Mouse (Mus musculus): ENCODE data around the gene Kif16b. TPM values are rescaled to one million over a fixed set of nuclear protein-coding genes. Genes with fewer than 3 reads are reported as not detected.

Kif16b gene
- polyA plus RNA-seq, 1 experiment from 2014 or later: 10.1 TPM

DNA sequence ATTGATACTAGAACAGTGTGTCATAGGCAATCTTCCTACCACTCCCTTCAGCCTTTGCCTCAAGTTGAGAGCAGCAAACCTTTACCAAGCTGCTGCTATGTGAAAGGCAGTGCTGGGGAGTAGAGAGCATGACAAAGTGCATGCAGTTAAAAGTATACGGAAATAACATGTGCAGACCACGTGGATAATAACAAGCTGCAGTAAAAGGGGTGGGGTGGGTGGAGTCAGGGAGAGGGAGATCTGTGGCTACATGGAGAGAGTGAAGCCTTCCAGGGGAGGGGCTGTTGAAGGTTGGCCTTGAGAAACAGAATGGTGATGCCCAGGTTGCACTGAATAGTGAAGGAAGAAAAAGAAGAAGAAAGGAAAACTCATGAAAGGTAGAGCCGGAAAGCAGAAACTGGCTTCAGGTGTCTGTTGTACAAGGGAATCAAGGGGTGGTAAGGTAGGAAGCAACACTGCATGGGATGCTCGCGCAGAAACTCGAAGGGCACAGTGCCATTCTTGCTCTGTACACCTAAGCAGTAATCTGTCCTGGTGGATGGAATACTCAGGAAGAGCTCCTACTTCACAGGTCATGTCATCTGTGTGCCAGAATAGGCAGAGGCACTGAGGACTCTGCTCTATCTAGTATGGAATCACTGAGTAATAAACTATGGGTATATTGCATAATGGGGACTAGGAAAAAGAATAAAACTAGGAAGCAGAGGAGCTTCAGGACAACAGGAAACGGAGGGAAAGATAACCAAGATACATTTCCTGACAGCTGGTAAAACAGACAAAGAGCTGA lies 176.9 kb downstream of the Kif16b start:
- no peak for ATAC-seq (ENCODE audit: insufficient number of reproducible peaks, low FRiP score, low TSS enrichment, low read depth)
- no peak overlapping the region for H3K4me2 ChIP-seq
- H3K9me3 ChIP-seq: no peaks in the 10 kb centered on the region
- no peaks in the 10 kb centered on the region for H3K27me3 ChIP-seq
- H3K4me1 ChIP-seq: no peaks in the 10 kb centered on the region
- no peak overlapping the region for H3K4me3 ChIP-seq
- H3K36me3 ChIP-seq: no peaks in the 10 kb centered on the region
- WGBS: 69% methylated on average over 7 of the region's 7 CpGs
- H3K27ac ChIP-seq: no peak overlapping the region
- no peak overlapping the region for H3K9ac ChIP-seq

DNA sequence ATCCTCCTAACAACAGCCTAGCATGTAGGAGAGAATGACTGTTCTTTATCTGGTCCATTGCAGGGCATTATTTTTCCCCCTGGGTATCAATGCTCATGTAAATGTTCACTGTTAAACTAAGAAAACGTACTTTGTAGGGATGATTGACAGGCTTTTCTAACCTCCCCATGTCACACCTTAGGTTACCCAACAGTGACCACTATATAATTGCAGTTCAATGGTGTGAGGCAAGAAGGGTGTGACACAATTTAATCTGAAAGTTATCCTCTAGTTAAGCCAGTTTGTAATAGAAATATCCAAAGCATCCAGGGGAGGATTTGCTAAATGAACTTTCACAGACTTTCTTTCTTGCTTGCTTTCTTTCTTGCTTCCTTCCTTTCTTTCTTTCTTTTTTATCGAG lies 181.2 kb downstream of the Kif16b start:
- Histone ChIP-seq H3K36me3 (no peaks in the 10 kb centered on the region), H3K9ac (no peak overlapping the region), H3K4me3 (no peak overlapping the region), H3K9me3 (no peaks in the 10 kb centered on the region), H3K4me1 (no peaks in the 10 kb centered on the region), H3K4me2 (no peak overlapping the region), H3K27me3 (no peaks in the 10 kb centered on the region), H3K27ac (no peak overlapping the region)
- no peak for ATAC-seq (ENCODE audit: insufficient number of reproducible peaks, low FRiP score, low TSS enrichment, low read depth)
- 91% methylated on average over 2 of the region's 2 CpGs for WGBS

DNA sequence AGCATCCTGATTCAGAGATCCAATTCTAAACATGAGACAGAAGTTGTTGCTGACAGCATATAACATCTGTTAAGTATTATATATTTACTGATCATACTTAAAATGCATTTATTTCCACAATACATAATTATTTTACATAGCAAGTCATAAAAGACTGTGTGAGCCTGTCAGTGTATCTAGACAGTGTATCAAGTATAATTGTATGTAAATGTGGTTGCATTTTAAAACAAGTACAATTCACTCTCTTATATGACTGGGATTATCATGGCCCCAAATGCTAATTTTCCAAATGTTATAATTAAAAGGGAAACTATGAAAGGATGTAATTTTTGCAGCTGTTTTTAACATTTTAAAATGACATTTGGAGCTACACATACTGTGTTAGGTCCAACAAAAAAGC lies 182.3 kb downstream of the Kif16b start:
- Histone ChIP-seq H3K4me2 (no peak overlapping the region), H3K27ac (no peak overlapping the region), H3K9me3 (no peaks in the 10 kb centered on the region), H3K27me3 (no peaks in the 10 kb centered on the region), H3K9ac (no peak overlapping the region), H3K36me3 (no peaks in the 10 kb centered on the region), H3K4me1 (no peaks in the 10 kb centered on the region), H3K4me3 (no peak overlapping the region)
- ATAC-seq (ENCODE audit: insufficient number of reproducible peaks, low FRiP score, low TSS enrichment, low read depth): no peak

DNA sequence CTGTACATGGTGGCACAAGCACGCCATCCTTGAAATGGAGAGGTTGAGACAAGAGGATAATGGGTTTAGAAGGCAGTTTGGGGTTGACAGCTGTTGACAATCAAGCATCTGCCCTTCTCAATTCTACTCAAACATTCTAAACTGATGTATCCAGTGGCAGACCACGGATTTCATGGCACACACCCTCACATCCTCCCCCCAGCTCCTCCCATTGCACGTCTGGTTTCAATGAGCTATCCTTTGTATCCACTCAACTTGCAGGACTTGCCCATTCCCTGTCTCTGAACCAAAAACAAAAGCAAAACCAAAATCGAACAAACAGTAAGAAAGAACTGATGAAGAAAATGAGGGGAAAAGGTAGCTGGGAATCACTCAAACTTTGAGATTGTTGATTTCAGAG lies 183.7 kb downstream of the Kif16b start:
- peaks cover 3% of the 10 kb centered on the region; the same call in 1 of the 2 replicates for H3K36me3 ChIP-seq
- H3K27me3 ChIP-seq: no peaks in the 10 kb centered on the region
- no peak overlapping the region for H3K4me3 ChIP-seq
- 67% methylated on average over 4 of the region's 4 CpGs for WGBS
- no peak for ATAC-seq (ENCODE audit: insufficient number of reproducible peaks, low FRiP score, low TSS enrichment, low read depth)
- H3K9ac ChIP-seq: no peak overlapping the region
- H3K27ac ChIP-seq: no peak overlapping the region
- H3K4me1 ChIP-seq: no peaks in the 10 kb centered on the region
- H3K9me3 ChIP-seq: no peaks in the 10 kb centered on the region
- H3K4me2 ChIP-seq: no peak overlapping the region

DNA sequence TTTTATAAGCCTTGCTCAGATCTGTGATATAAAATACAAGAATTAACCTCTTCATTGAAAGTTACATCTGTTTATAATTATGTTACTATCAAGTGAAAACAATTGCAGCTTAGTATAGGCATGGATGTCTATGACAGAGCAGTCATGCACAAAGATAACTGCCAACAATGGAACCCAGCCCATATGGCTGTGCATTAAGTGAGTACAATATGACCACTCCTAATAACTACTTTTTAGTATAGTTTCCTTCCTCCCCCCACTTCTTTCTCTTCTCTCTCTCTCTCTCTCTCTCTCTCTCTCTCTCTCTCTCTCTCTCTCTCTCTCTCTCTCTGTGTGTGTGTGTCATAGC lies 185.4 kb downstream of the Kif16b start:
- H3K36me3 ChIP-seq: peaks cover 14% of the 10 kb centered on the region
- ATAC-seq (ENCODE audit: insufficient number of reproducible peaks, low FRiP score, low TSS enrichment, low read depth): no peak
- H3K9ac ChIP-seq: no peak overlapping the region
- no peaks in the 10 kb centered on the region for H3K9me3 ChIP-seq
- no peaks in the 10 kb centered on the region for H3K4me1 ChIP-seq
- no peak overlapping the region for H3K4me2 ChIP-seq
- no peak overlapping the region for H3K27ac ChIP-seq
- H3K4me3 ChIP-seq: no peak overlapping the region
- H3K27me3 ChIP-seq: no peaks in the 10 kb centered on the region

DNA sequence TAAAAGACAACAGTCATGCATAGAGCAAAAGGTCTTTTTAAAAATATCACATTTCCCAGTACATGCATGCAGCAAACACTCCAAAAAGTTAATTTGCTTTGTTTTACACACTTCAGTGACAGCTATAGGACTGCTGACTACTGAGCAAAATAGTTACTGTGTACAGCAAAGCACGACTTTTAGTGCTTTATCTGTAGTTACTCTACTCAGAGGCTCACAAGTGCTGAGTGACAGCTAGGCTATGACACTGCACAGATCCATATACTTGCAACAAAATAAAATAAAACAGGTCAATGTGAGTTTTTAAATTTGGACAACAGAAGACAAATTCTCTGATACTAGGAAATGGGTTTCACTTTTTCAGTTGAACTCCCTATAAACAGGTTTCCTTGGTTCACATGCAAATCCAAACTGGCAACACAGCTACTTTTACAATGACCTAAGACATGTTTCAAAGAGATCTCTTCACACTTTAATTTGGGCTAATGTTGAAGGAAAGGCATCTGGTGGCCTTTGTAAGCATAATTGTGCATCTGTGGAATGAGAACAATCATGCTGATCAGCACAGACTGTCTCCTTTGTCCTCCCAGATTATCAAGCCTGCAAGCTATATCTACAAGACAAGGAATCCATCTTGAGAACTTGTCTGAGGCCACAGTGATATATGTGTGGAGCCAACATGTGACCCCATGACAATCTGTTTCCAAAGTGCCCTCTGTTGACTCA lies 186.0 kb downstream of the Kif16b start:
- peaks cover 14% of the 10 kb centered on the region for H3K36me3 ChIP-seq
- no peaks in the 10 kb centered on the region for H3K4me1 ChIP-seq
- H3K9ac ChIP-seq: no peak overlapping the region
- no peak for ATAC-seq (ENCODE audit: insufficient number of reproducible peaks, low FRiP score, low TSS enrichment, low read depth)
- 60% methylated on average over 1 of the region's 1 CpGs for WGBS
- no peak overlapping the region for H3K27ac ChIP-seq
- H3K4me2 ChIP-seq: no peak overlapping the region
- H3K27me3 ChIP-seq: no peaks in the 10 kb centered on the region
- no peaks in the 10 kb centered on the region for H3K9me3 ChIP-seq
- no peak overlapping the region for H3K4me3 ChIP-seq

DNA sequence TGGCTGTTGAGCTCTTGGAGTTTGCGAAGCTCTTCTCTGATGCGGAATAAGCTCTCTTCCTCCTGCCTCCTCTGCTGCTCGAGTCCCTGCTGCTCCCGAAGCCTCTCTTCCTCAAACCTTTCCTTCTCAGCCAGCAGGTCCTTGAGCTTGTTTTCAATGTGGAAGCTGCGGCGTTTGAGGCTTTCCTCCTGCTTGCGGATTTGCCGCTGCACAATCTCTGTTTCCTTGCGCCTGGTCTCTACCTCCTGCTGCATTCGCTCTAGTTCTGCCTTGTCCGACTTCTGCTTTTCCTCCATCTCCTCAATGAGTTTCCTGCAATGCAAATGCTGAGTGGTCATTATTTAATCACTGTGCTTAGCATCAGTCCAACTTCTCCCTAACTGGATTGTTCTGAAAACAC lies 188.6 kb downstream of the Kif16b start:
- ATAC-seq (ENCODE audit: insufficient number of reproducible peaks, low FRiP score, low TSS enrichment, low read depth): no peak
- peaks cover 14% of the 10 kb centered on the region for H3K36me3 ChIP-seq
- H3K4me1 ChIP-seq: no peaks in the 10 kb centered on the region
- H3K27me3 ChIP-seq: no peaks in the 10 kb centered on the region
- H3K4me2 ChIP-seq: no peak overlapping the region
- H3K9ac ChIP-seq: no peak overlapping the region
- H3K27ac ChIP-seq: no peak overlapping the region
- WGBS: 87% methylated on average over 11 of the region's 11 CpGs
- H3K4me3 ChIP-seq: no peak overlapping the region
- H3K9me3 ChIP-seq: no peaks in the 10 kb centered on the region

DNA sequence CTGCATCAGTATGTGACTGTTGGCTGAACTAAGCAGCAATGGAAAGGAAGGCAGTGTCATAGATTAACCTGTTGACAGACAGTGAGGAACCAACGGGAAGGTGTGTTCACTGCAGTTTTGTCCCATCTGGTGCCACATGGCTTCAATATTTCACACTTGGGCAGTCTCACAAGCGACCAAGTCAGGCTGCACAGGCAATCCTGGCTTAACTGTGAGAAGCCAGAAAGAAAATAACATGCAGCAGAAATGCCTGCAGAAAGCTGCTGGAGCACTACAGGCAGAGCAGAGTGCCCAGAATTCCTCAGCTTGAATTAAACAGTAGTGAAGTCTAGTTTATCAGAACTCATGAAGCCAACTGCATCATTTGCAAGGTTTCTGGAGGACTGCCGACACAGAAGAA lies 192.0 kb downstream of the Kif16b start:
- H3K27me3 ChIP-seq: no peaks in the 10 kb centered on the region
- no peak for ATAC-seq (ENCODE audit: insufficient number of reproducible peaks, low FRiP score, low TSS enrichment, low read depth)
- peaks cover 16% of the 10 kb centered on the region for H3K36me3 ChIP-seq
- H3K27ac ChIP-seq: no peak overlapping the region
- no peak overlapping the region for H3K9ac ChIP-seq
- no peak overlapping the region for H3K4me3 ChIP-seq
- H3K9me3 ChIP-seq: no peaks in the 10 kb centered on the region
- no peak overlapping the region for H3K4me2 ChIP-seq
- H3K4me1 ChIP-seq: no peaks in the 10 kb centered on the region
- WGBS: 80% methylated on average over 3 of the region's 3 CpGs

DNA sequence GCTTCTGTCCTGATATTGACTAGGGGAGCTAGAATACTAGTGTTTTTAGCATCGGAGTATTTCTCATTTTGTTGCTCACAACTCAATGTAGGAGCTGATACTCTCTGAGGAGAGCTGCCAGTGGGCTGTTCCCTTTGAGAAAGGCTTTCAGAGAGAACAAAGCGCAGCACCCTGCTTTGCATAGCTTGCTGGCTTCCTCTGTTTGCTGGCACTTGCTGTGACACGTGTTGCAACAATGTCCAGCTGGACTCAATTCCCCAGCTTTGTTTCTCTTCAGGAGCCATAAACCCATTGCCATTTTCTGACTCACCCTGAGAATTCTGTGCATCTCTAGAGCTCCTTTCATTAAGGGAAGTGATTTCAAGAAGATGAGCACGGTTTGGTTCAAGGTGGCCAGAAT lies 200.6 kb downstream of the Kif16b start:
- Histone ChIP-seq H3K27me3 (no peaks in the 10 kb centered on the region), H3K9me3 (no peaks in the 10 kb centered on the region), H3K4me3 (no peak overlapping the region), H3K4me1 (no peaks in the 10 kb centered on the region), H3K27ac (no peak overlapping the region), H3K9ac (no peak overlapping the region), H3K4me2 (no peak overlapping the region), H3K36me3 (no peaks in the 10 kb centered on the region)
- ATAC-seq (ENCODE audit: insufficient number of reproducible peaks, low FRiP score, low TSS enrichment, low read depth): no peak
- WGBS: 76% methylated on average over 4 of the region's 4 CpGs

DNA sequence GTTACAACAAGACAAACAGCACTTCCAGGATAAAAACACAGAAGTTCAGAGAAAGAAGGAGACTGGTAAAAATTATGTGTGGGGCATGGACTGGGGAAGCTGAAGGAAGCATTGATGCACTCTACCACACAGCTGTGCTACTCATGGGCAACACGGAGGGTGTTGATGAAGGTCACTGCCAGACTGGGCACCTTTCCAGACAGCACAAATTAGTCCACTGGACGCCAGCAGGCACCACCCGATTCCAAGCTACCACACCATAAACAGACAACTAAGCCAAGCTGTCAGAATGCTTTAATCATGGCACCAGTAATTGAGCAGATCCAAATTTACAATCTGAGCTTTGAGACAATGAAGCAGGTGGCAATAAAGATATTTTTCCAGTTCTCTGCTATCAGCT lies 202.7 kb downstream of the Kif16b start:
- 32% methylated on average over 3 of the region's 3 CpGs for WGBS
- Histone ChIP-seq H3K4me2 (no peak overlapping the region), H3K9ac (no peak overlapping the region), H3K9me3 (no peaks in the 10 kb centered on the region), H3K27me3 (no peaks in the 10 kb centered on the region), H3K36me3 (no peaks in the 10 kb centered on the region), H3K4me3 (no peak overlapping the region), H3K27ac (no peak overlapping the region), H3K4me1 (no peaks in the 10 kb centered on the region)
- ATAC-seq (ENCODE audit: insufficient number of reproducible peaks, low FRiP score, low TSS enrichment, low read depth): no peak

DNA sequence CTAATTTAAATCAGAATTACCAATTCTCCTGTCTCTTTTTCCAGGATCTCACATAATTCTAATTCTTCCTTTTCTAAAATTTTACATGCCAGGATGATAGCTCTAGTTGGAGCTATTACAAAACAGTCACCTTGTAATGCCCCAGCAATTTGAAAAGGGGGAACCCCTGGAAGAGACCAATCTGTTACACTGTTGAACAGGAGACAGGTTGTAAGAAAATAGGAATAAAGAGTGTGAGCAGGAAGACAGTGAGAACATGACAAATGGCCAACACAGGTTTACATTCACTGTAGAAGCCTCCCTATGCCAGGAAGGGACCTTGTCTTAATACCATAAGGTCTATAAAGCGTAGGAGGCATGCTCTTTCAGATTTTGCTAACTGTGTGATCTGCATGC lies 206.4 kb downstream of the Kif16b start:
- Histone ChIP-seq H3K27me3 (no peaks in the 10 kb centered on the region), H3K36me3 (no peaks in the 10 kb centered on the region), H3K27ac (no peak overlapping the region), H3K9ac (no peak overlapping the region), H3K4me3 (no peak overlapping the region), H3K4me1 (no peaks in the 10 kb centered on the region), H3K4me2 (no peak overlapping the region), H3K9me3 (no peaks in the 10 kb centered on the region)
- ATAC-seq (ENCODE audit: insufficient number of reproducible peaks, low FRiP score, low TSS enrichment, low read depth): no peak
- 92% methylated on average over 1 of the region's 1 CpGs for WGBS

DNA sequence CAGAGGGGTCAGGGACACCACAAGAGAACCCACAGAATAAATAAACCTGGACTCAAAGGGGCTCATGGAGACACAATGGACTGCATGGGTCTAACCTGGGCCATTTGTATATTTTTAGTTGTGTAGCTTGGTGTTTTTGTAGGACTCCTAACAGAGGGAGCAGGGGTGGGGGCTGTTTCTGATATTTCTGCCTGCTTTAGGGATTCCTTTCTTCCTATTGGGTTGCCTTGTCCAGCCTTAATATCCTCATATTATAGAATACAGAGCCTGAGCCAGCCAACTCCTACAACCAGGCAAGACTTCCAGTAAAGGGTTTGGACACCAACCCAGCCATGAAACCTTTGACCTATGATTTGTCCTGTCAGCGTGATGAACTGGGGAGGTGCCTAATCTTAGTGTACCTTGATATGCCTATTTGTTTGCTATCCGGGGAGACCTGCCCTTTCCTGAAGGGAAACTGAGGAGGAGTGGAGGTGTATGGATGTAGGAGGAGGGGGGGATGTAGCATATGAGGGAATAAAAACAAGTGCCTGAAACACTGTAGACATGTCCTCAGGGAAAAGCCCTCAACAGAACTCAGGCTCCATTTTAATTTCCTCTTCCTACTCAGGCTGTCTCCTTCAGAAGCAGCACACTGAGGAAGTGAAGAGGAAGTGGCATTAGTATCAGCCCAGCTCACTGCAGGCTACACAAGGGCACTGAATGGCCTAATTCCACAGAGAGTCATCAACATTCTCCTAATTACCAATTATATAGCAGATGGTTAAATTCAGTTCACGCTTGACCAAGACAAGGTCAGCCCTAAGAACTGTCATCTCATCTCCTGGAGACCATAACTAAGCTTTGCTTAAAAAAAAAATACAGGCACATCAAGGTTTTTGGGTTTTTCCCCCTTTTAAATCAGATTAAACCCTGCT lies 207.1 kb downstream of the Kif16b start:
- Histone ChIP-seq H3K4me2 (no peak overlapping the region), H3K27me3 (no peaks in the 10 kb centered on the region), H3K9me3 (no peaks in the 10 kb centered on the region), H3K4me1 (no peaks in the 10 kb centered on the region), H3K9ac (no peak overlapping the region), H3K36me3 (no peaks in the 10 kb centered on the region), H3K27ac (no peak overlapping the region), H3K4me3 (no peak overlapping the region)
- ATAC-seq (ENCODE audit: insufficient number of reproducible peaks, low FRiP score, low TSS enrichment, low read depth): no peak
- 67% methylated on average over 3 of the region's 3 CpGs for WGBS

Data from limb, embryonic 15.5 days (tissue).